Mouse (Mus musculus): ENCODE measurements around the gene Osbpl9. TPM values are rescaled to one million over a fixed set of nuclear protein-coding genes. Genes with fewer than 3 reads are reported as not detected.

Osbpl9 gene
- polyA plus RNA-seq, 1 experiment from 2014 or later: 64.5 TPM

- H3K36me3 ChIP-seq: peaks cover 15% of the 10 kb centered on the region
- DNase-seq (ENCODE audit: low spot score): no peak
- WGBS: 82% methylated on average over 9 of the region's 9 CpGs
Measured at GRCm38 (mm10) chr4:109103145-109103883, 98.8 kb downstream of the Osbpl9 start.

GRCm38 (mm10) chr4:109102574-109102973, 99.5 kb downstream of the Osbpl9 start:
- Histone ChIP-seq H3K4me3 (no peak overlapping the region), H3K9me3 (replicated peaks) (no peaks in the 10 kb centered on the region), H3K27ac (no peak overlapping the region), H3K36me3 (peaks cover 15% of the 10 kb centered on the region), H3K27me3 (ENCODE audit: low read depth, poor library complexity, severe bottlenecking) (no peaks in the 10 kb centered on the region), H3K4me1 (no peaks in the 10 kb centered on the region)
- WGBS: 87% methylated on average over 5 of the region's 5 CpGs
- no peak for DNase-seq (ENCODE audit: low spot score)

More at GRCm38 (mm10) chr4:109103145-109103883, 98.8 kb downstream of the Osbpl9 start:
- H3K4me3 ChIP-seq: no peak overlapping the region
- H3K27ac ChIP-seq: no peak overlapping the region
- H3K9me3 ChIP-seq (replicated peaks): no peaks in the 10 kb centered on the region
- no peaks in the 10 kb centered on the region for H3K27me3 ChIP-seq (ENCODE audit: low read depth, poor library complexity, severe bottlenecking)
- no peaks in the 10 kb centered on the region for H3K4me1 ChIP-seq

GRCm38 (mm10) chr4:109098861-109099260, 103.2 kb downstream of the Osbpl9 start:
- no peaks in the 10 kb centered on the region for H3K4me1 ChIP-seq
- H3K9me3 ChIP-seq (replicated peaks): no peaks in the 10 kb centered on the region
- H3K36me3 ChIP-seq: peaks cover 18% of the 10 kb centered on the region
- H3K27ac ChIP-seq: no peak overlapping the region
- DNase-seq (ENCODE audit: low spot score): no peak
- no peaks in the 10 kb centered on the region for H3K27me3 ChIP-seq (ENCODE audit: low read depth, poor library complexity, severe bottlenecking)
- H3K4me3 ChIP-seq: no peak overlapping the region
- WGBS: 92% methylated on average over 3 of the region's 3 CpGs

- DNase-seq (ENCODE audit: low spot score): no peak
- Histone ChIP-seq H3K9me3 (replicated peaks) (no peaks in the 10 kb centered on the region), H3K36me3 (peaks cover 9% of the 10 kb centered on the region; the same call in 1 of the 2 replicates), H3K27me3 (ENCODE audit: low read depth, poor library complexity, severe bottlenecking) (no peaks in the 10 kb centered on the region), H3K4me3 (no peak overlapping the region), H3K27ac (no peak overlapping the region), H3K4me1 (no peaks in the 10 kb centered on the region)
- WGBS: 81% methylated on average over 2 of the region's 2 CpGs
Measured at GRCm38 (mm10) chr4:109094269-109094668, 107.8 kb downstream of the Osbpl9 start.

- Histone ChIP-seq H3K9me3 (replicated peaks) (no peaks in the 10 kb centered on the region), H3K4me1 (no peaks in the 10 kb centered on the region), H3K27me3 (ENCODE audit: low read depth, poor library complexity, severe bottlenecking) (no peaks in the 10 kb centered on the region), H3K27ac (no peak overlapping the region), H3K36me3 (peaks cover 9% of the 10 kb centered on the region), H3K4me3 (no peak overlapping the region)
- DNase-seq (ENCODE audit: low spot score): no peak
- 94% methylated on average over 5 of the region's 5 CpGs for WGBS
Measured at GRCm38 (mm10) chr4:109092344-109092743, 109.7 kb downstream of the Osbpl9 start.

GRCm38 (mm10) chr4:109091241-109091777, 110.8 kb downstream of the Osbpl9 start:
- WGBS: 90% methylated on average over 8 of the region's 8 CpGs
- Histone ChIP-seq H3K4me1 (no peaks in the 10 kb centered on the region), H3K4me3 (no peak overlapping the region), H3K9me3 (replicated peaks) (no peaks in the 10 kb centered on the region), H3K36me3 (peaks cover 6% of the 10 kb centered on the region), H3K27ac (no peak overlapping the region), H3K27me3 (ENCODE audit: low read depth, poor library complexity, severe bottlenecking) (no peaks in the 10 kb centered on the region)
- no peak for DNase-seq (ENCODE audit: low spot score)

- no peak overlapping the region for H3K27ac ChIP-seq
- no peak for DNase-seq (ENCODE audit: low spot score)
- H3K36me3 ChIP-seq: peaks cover 9% of the 10 kb centered on the region
- no peaks in the 10 kb centered on the region for H3K4me1 ChIP-seq
- WGBS: 90% methylated on average over 6 of the region's 6 CpGs
- no peak overlapping the region for H3K4me3 ChIP-seq
- H3K27me3 ChIP-seq (ENCODE audit: low read depth, poor library complexity, severe bottlenecking): no peaks in the 10 kb centered on the region
- no peaks in the 10 kb centered on the region for H3K9me3 ChIP-seq (replicated peaks)
Measured at GRCm38 (mm10) chr4:109089999-109090398, 112.1 kb downstream of the Osbpl9 start.

- DNase-seq (ENCODE audit: low spot score): no peak
- Histone ChIP-seq H3K4me1 (peaks cover 3% of the 10 kb centered on the region; the same call in 1 of the 2 replicates), H3K27ac (no peak overlapping the region), H3K9me3 (replicated peaks) (no peaks in the 10 kb centered on the region), H3K27me3 (ENCODE audit: low read depth, poor library complexity, severe bottlenecking) (no peaks in the 10 kb centered on the region), H3K4me3 (no peak overlapping the region), H3K36me3 (peaks cover 9% of the 10 kb centered on the region)
- 95% methylated on average over 5 of the region's 5 CpGs for WGBS
Measured at GRCm38 (mm10) chr4:109089171-109089570, 112.9 kb downstream of the Osbpl9 start.

- H3K36me3 ChIP-seq: peaks cover 49% of the 10 kb centered on the region
- peaks cover 13% of the 10 kb centered on the region; the same call in 1 of the 2 replicates for H3K4me1 ChIP-seq
- 72% methylated on average over 5 of the region's 5 CpGs for WGBS
- H3K9me3 ChIP-seq (replicated peaks): no peaks in the 10 kb centered on the region
- DNase-seq (ENCODE audit: low spot score): no peak
- no peak overlapping the region for H3K27ac ChIP-seq
- H3K4me3 ChIP-seq: no peak overlapping the region
- no peaks in the 10 kb centered on the region for H3K27me3 ChIP-seq (ENCODE audit: low read depth, poor library complexity, severe bottlenecking)
Measured at GRCm38 (mm10) chr4:109080118-109080517, 122.0 kb downstream of the Osbpl9 start.

GRCm38 (mm10) chr4:109079676-109080075, 122.4 kb downstream of the Osbpl9 start:
- no peak for DNase-seq (ENCODE audit: low spot score)
- no peaks in the 10 kb centered on the region for H3K9me3 ChIP-seq (replicated peaks)

GRCm38 (mm10) chr4:109078941-109079340, 123.1 kb downstream of the Osbpl9 start:
- H3K36me3 ChIP-seq: peaks cover 49% of the 10 kb centered on the region
- no peaks in the 10 kb centered on the region for H3K27me3 ChIP-seq (ENCODE audit: low read depth, poor library complexity, severe bottlenecking)
- H3K9me3 ChIP-seq (replicated peaks): no peaks in the 10 kb centered on the region
- peaks cover 8% of the 10 kb centered on the region; the same call in 1 of the 2 replicates for H3K4me1 ChIP-seq
- no peak overlapping the region for H3K27ac ChIP-seq
- H3K4me3 ChIP-seq: no peak overlapping the region
- no peak for DNase-seq (ENCODE audit: low spot score)
- 95% methylated on average over 7 of the region's 7 CpGs for WGBS

More at GRCm38 (mm10) chr4:109079676-109080075, 122.4 kb downstream of the Osbpl9 start:
- Histone ChIP-seq H3K4me3 (no peak overlapping the region), H3K4me1 (peaks cover 13% of the 10 kb centered on the region; the same call in 1 of the 2 replicates), H3K27me3 (ENCODE audit: low read depth, poor library complexity, severe bottlenecking) (no peaks in the 10 kb centered on the region), H3K36me3 (peaks cover 49% of the 10 kb centered on the region), H3K27ac (no peak overlapping the region)
- WGBS: 72% methylated on average over 3 of the region's 3 CpGs

- Histone ChIP-seq H3K4me3 (no peak overlapping the region), H3K36me3 (peaks cover 40% of the 10 kb centered on the region), H3K27ac (no peak overlapping the region), H3K27me3 (ENCODE audit: low read depth, poor library complexity, severe bottlenecking) (no peaks in the 10 kb centered on the region), H3K4me1 (no peaks in the 10 kb centered on the region), H3K9me3 (replicated peaks) (no peaks in the 10 kb centered on the region)
- 84% methylated on average over 3 of the region's 3 CpGs for WGBS
- DNase-seq (ENCODE audit: low spot score): no peak
Measured at GRCm38 (mm10) chr4:109073296-109073695, 128.8 kb downstream of the Osbpl9 start.

GRCm38 (mm10) chr4:109072891-109073290, 129.2 kb downstream of the Osbpl9 start:
- Histone ChIP-seq H3K27me3 (ENCODE audit: low read depth, poor library complexity, severe bottlenecking) (no peaks in the 10 kb centered on the region), H3K9me3 (replicated peaks) (no peaks in the 10 kb centered on the region), H3K4me1 (no peaks in the 10 kb centered on the region), H3K27ac (no peak overlapping the region), H3K4me3 (no peak overlapping the region), H3K36me3 (peaks cover 41% of the 10 kb centered on the region)
- no peak for DNase-seq (ENCODE audit: low spot score)
- WGBS: 90% methylated on average over 6 of the region's 6 CpGs

Data from limb, embryonic 10.5 days (tissue).